Mouse (Mus musculus) c-Kit-negative CD71-positive TER-119-positive erythroid progenitor cells, embryonic 14.5 days (primary cell): ENCODE data around the gene 2310061I04Rik.
"Not testable (repeated sequence)": the region's sequence is repeated elsewhere in the genome, so short reads cannot be mapped to it uniquely, and the experiment has no call there.

Experiments used
- DNase-seq: peaks from one replicate; pipeline ENCODE4 v3.0.0-alpha.2; 2013; ENCODE audit warnings: low read depth, low spot score

2310061I04Rik gene

DNA sequence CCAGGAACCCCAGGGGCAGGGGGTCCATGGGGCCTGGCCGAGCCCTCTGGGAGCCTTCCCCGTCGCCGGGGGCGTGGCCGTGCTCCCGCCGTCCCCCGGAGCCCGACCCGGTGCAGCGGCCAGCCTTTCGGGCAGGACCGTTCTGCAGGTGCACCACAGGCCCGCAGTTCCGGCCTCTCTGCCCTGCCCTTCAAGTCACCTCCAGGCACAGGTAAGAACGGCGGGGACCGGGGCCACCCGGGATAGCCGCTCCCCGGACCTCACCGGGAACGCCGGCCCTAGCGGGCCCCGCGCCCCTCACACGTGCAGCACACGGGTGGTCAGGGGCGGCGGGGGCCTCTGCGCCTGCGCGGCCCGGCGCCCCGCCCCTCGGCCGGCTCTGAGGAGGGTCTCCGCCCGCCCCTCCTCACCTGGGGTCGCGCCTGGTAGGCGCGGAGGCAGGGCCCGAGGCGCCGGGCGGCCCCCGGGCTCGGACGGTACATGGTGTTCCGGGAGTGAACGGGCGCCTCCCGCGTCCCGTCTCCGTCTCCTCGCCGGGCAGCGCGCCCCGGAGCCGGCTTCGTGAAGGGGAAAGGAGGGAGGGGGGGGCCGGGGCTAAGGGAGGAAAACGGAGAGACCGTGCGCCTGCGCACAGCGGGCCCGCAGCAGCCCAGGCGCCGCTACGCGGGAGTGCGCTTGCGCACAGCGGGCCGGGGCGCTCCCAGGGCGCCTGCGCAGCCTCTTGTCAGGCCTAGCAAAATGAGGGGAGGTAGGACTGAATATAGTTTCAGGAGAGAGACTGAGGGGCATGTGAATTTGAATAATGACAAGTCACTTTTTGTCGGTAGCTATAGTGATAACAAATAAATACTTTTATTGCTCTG, at the start of gene 2310061I04Rik:
2310061I04Rik (minus strand) TSS at position 651 of the 863 bp plus-strand sequence.
- peak; percentile 76 for DNase-seq

- no peak for DNase-seq
These were observed 42.7 kb upstream of the 2310061I04Rik start for GRCm38 (mm10) chr17:35939941-35940340.

- no peak for DNase-seq
These were observed 41.9 kb upstream of the 2310061I04Rik start for GRCm38 (mm10) chr17:35939108-35939507.

DNA sequence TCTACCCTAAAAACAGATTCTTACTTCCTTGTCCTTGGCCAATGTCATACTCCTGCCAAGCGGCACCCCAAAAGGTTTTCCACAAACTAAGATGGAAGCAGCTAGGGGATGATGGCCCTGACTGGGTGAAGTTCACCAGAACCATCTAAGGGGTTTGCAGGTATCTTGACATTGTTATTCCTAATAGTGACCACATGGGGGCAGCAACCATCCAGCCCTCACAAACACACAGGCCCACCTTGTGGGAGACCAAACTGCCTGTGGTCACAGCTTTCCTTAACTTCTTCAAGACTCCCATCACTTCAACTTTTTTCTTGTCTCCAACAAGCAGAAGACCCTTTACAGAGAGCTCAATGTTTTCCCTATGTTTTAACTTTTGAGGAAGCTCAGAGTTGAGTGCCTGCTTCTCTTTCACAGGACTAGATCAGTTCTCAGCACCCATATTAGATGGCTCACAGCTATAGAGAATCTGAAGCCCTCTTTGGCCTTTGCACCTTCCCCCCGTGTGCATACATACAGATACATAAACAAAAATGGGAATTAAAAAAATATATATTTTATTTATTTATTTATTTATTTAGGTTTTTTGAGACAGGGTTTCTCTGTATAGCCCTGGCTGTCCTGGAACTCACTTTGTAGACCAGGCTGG, 40.6 kb upstream of the 2310061I04Rik start:
- DNase-seq = peak; percentile 52

DNA sequence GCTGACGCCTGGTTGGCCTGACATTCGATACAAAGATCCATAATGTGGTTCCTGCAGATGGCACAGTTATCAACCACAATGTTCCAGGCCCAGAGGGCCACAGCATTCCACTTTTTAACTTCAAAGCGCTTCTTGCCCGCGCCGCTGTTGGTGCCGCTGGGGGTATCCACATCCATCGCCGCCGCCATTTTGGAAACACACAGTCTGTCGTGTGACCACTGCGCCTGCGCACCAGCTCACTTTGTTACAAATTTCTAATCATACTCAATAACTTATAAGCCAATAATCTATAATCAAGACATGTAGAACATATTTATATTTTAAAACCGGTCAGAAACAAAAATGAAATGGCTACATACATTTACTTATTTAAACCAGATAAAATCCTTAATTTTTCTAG, 38.5 kb upstream of the 2310061I04Rik start:
- DNase-seq = not testable (repeated sequence)

DNA sequence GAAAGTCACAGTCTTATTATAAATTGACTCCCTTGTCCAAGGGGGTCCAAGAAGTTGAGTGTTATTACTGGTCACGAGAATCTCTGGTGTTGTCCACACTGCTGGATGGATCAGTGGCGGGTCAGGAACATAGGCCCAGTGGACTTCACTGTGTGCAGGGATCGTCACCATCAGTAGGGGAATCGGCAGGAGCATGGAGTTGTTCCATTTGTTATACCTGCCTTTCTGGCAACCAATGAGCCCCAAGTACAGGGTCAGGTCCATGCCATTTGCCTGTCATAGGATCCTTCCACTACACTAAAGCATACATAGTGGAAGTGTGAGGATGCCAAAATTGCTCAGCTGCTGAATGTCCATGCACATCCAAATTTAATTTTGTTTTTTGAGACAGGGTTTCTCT, 35.4 kb upstream of the 2310061I04Rik start:
- DNase-seq = no peak

DNA sequence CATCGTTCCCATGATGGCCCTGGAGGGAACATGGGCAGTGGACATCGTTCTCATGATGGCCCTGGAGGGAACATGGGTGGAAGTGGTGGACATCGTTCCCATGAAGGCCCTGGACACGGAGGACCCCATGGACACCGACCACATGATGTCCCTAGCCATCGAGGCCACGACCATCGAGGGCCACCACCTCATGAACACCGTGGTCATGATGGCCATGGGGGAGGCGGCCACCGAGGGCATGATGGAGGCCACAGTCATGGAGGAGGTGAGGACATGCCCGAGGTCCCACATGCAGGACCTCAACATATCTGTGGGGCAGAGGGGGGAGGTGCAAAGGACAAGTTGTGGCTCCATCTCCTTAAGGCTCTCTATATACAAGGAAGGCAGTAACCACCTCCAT, 33.4 kb upstream of the 2310061I04Rik start:
- DNase-seq = no peak

- no peak for DNase-seq
These were observed 32.3 kb upstream of the 2310061I04Rik start for GRCm38 (mm10) chr17:35929534-35929933.

- no peak for DNase-seq
These were observed 30.2 kb upstream of the 2310061I04Rik start for GRCm38 (mm10) chr17:35927471-35927870.

GRCm38 (mm10) chr17:35923281-35923680, 26.1 kb upstream of the 2310061I04Rik start:
- DNase-seq = no peak

GRCm38 (mm10) chr17:35922566-35922965, 25.3 kb upstream of the 2310061I04Rik start:
- DNase-seq = no peak

- DNase-seq = no peak
These were observed 24.5 kb upstream of the 2310061I04Rik start for GRCm38 (mm10) chr17:35921710-35922109.

DNA sequence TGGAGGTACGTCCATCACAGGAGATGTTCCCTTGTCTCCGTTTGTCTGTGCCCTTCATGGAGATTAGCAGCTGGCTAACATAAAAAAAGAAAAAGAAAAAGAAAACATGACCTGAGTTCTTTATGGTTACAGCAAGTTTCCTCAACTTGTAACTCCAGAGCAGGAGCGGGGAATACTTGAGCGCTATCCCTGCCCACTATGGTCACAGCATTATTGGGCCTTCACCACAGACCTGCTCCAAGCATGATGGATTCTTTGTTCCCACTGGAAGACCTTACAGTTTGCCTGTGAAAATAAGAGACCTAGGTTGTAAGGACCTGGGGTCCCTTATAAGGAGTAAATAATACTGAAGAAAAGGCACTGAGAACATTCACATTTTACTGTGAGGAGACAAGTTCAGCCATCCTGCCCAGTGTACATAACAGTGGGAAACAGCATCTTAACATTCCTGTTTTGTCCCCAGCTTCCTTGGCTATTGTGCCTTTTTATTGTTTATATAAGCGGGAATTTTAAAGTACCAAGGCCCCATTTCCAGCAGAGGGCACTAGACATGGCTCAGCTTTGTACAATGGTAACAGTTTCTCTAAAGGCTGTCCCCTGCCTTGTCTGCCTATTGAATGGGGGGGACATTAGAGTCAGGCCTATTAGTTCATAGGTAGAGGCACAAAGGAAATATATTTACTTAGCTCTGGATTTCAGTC, 23.8 kb upstream of the 2310061I04Rik start:
- DNase-seq = no peak

- DNase-seq = no peak
These were observed 23.2 kb upstream of the 2310061I04Rik start for GRCm38 (mm10) chr17:35920384-35920783.

GRCm38 (mm10) chr17:35919864-35920301, 22.7 kb upstream of the 2310061I04Rik start:
- peak; percentile 69 for DNase-seq

- DNase-seq = peak; percentile 98
These were observed 22.0 kb upstream of the 2310061I04Rik start for GRCm38 (mm10) chr17:35919060-35919715.

- no peak for DNase-seq
These were observed 21.2 kb upstream of the 2310061I04Rik start for GRCm38 (mm10) chr17:35918276-35919059.

- DNase-seq = peak; percentile 58
These were observed 20.4 kb upstream of the 2310061I04Rik start for GRCm38 (mm10) chr17:35917463-35918251.

DNA sequence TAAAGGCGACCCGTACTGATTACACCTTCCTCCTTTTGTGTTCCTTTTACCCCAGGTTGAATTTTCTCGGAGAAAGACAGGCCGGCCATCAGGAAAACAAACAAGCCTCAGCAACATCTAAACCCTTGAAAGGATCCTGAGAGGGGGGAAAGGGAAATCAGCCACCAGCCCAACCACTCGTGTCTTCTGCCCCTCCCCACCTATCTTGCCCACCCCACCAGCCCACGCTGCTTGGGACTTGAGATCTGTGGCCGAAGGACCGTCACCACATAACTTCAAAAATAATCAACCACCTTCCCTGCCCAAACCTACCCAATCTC, 19.9 kb upstream of the 2310061I04Rik start:
- DNase-seq = no peak
